Mouse (Mus musculus) heart, embryonic 13.5 days (tissue): ENCODE measurements around the gene Amz2. TPM values are rescaled to one million over a fixed set of nuclear protein-coding genes. Genes with fewer than 3 reads are reported as not detected.
A peak's percentile ranks its signal among the peaks of the same experiment; 100 is the strongest.

Experiments used
- ATAC-seq: fragments of 200-750 bp; cut with Nextera tagmentation; 2 replicates; pipeline ENCODE4 v1.8.0; 2017; ENCODE audit warnings: moderate TSS enrichment; ENCODE audit not compliant: insufficient number of reproducible peaks, low FRiP score, low TSS enrichment; ENCODE audit errors: extremely low read depth
- H3K27ac ChIP-seq: fragments of 300-500 bp; sonication (generic); replicated peaks from 2 replicates; pipeline ENCODE4 v1.5.1; 2015; ENCODE audit warnings: moderate library complexity, mild to moderate bottlenecking, inconsistent platforms
- H3K27me3 ChIP-seq: fragments of 300-500 bp; sonication (generic); replicated peaks from 2 replicates; pipeline ENCODE4 v1.6.1; 2015; ENCODE audit warnings: mild to moderate bottlenecking, inconsistent platforms
- H3K36me3 ChIP-seq: fragments of 300-500 bp; sonication (generic); 2 replicates; pipeline ENCODE4 v1.6.1; 2015; ENCODE audit warnings: mild to moderate bottlenecking, inconsistent platforms
- H3K4me1 ChIP-seq: fragments of 300-500 bp; sonication (generic); 2 replicates; pipeline ENCODE4 v1.6.1; 2015; ENCODE audit warnings: inconsistent platforms
- H3K4me2 ChIP-seq: fragments of 300-500 bp; sonication (generic); 2 replicates; pipeline ENCODE4 v1.6.1; 2015; ENCODE audit warnings: inconsistent platforms, mild to moderate bottlenecking, moderate library complexity
- H3K4me3 ChIP-seq: fragments of 300-500 bp; sonication (generic); 2 replicates; pipeline ENCODE4 v1.5.1; 2015; ENCODE audit warnings: moderate library complexity, mild to moderate bottlenecking, inconsistent platforms
- H3K9ac ChIP-seq: fragments of 300-500 bp; sonication (generic); 2 replicates; pipeline ENCODE4 v1.6.1; 2015; ENCODE audit warnings: inconsistent platforms, mild to moderate bottlenecking, moderate library complexity
- H3K9me3 ChIP-seq: fragments of 300-500 bp; sonication (generic); 2 replicates; pipeline ENCODE4 v1.6.1; 2016; ENCODE audit warnings: inconsistent platforms
- WGBS: fragments of 180-500 bp; shearing (Covaris S2); methylation state at CpG from one replicate; pipeline ENCODE4 v1.1.7; 2015; ENCODE audit warnings: mixed read lengths; 5-methylcytosine and 5-hydroxymethylcytosine counted together
- polyA plus RNA-seq: library from polyadenylated mRNA; unstranded; fragments of >200 nt; fragmentation: Nextera tagmentation; extraction: Ambion mirVana; gene quantifications from 2 replicates; pipeline ENCODE4 v1.2.1, GENCODE M21; 2015

The Amz2 gene
- polyA plus RNA-seq, 1 experiment from 2014 or later: 33.4 TPM

GRCm38 (mm10) chr11:109470921-109471861 is 45.4 kb downstream of the Amz2 start:
- no peak for ATAC-seq
- peak overlapping the region; percentile 92 for H3K9ac ChIP-seq
- WGBS: 26% methylated on average over 15 of the region's 15 CpGs
- H3K36me3 ChIP-seq: no peaks in the 10 kb centered on the region
- no peaks in the 10 kb centered on the region for H3K9me3 ChIP-seq
- H3K27ac ChIP-seq: no peak overlapping the region
- H3K4me2 ChIP-seq: peak overlapping the region; percentile 90
- H3K4me3 ChIP-seq: peak overlapping the region; percentile 87
- peaks cover 40% of the 10 kb centered on the region for H3K4me1 ChIP-seq
- peaks cover 11% of the 10 kb centered on the region for H3K27me3 ChIP-seq

GRCm38 (mm10) chr11:109472171-109472691 is 46.5 kb downstream of the Amz2 start:
- peak overlapping the region; percentile 90 for H3K4me2 ChIP-seq
- WGBS: under 1% methylated on average over 33 of the region's 33 CpGs
- no peaks in the 10 kb centered on the region for H3K36me3 ChIP-seq
- peaks cover 16% of the 10 kb centered on the region for H3K27me3 ChIP-seq
- peak overlapping the region; percentile 92 for H3K9ac ChIP-seq
- H3K9me3 ChIP-seq: no peaks in the 10 kb centered on the region
- peak overlapping the region; percentile 89 for H3K27ac ChIP-seq
- H3K4me1 ChIP-seq: peaks cover 44% of the 10 kb centered on the region
- ATAC-seq: no peak
- peak overlapping the region; percentile 87 for H3K4me3 ChIP-seq

- peaks cover 19% of the 10 kb centered on the region for H3K27me3 ChIP-seq
- under 1% methylated on average over 13 of the region's 13 CpGs for WGBS
- H3K9ac ChIP-seq: peak overlapping the region; percentile 92
- peaks cover 44% of the 10 kb centered on the region for H3K4me1 ChIP-seq
- peak overlapping the region; percentile 87 for H3K4me3 ChIP-seq
- ATAC-seq: 0 out of 2 replicates have a peak, but pooled peaks have one; percentile 29
- peak overlapping the region; percentile 90 for H3K4me2 ChIP-seq
- no peaks in the 10 kb centered on the region for H3K9me3 ChIP-seq
- no peaks in the 10 kb centered on the region for H3K36me3 ChIP-seq
- H3K27ac ChIP-seq: peak overlapping the region; percentile 89
These were observed 47.0 kb downstream of the Amz2 start for GRCm38 (mm10) chr11:109472821-109473170.

- under 1% methylated on average over 105 of the region's 111 CpGs for WGBS
- H3K27me3 ChIP-seq: peaks cover 19% of the 10 kb centered on the region
- peak; percentile 69 for ATAC-seq
- peak within 1 kb of the TSS; percentile 89 for H3K27ac ChIP-seq
- peaks cover 45% of the 10 kb centered on the region for H3K4me1 ChIP-seq
- H3K4me3 ChIP-seq: peak within 1 kb of the TSS; percentile 87
- H3K36me3 ChIP-seq: no peaks in the 10 kb centered on the region
- peak within 1 kb of the TSS; percentile 90 for H3K4me2 ChIP-seq
- H3K9ac ChIP-seq: peak within 1 kb of the TSS; percentile 92
- no peaks in the 10 kb centered on the region for H3K9me3 ChIP-seq
These were observed 47.7 kb downstream of the Amz2 start, which contains the start of the genes Arsg and Slc16a6 for GRCm38 (mm10) chr11:109473171-109474085. Arsg (plus strand) TSS chr11:109473374. Slc16a6 (minus strand) TSS chr11:109473598.

GRCm38 (mm10) chr11:109474086-109474742 is 48.5 kb downstream of the Amz2 start:
- 12% methylated on average over 14 of the region's 14 CpGs for WGBS

GRCm38 (mm10) chr11:109474836-109475235 is 49.1 kb downstream of the Amz2 start:
- H3K36me3 ChIP-seq: no peaks in the 10 kb centered on the region
- no peak for ATAC-seq
- H3K4me3 ChIP-seq: no peak overlapping the region
- H3K4me2 ChIP-seq: no peak overlapping the region
- peaks cover 19% of the 10 kb centered on the region for H3K27me3 ChIP-seq
- H3K4me1 ChIP-seq: peaks cover 45% of the 10 kb centered on the region
- no peak overlapping the region for H3K27ac ChIP-seq
- no peak overlapping the region for H3K9ac ChIP-seq
- no peaks in the 10 kb centered on the region for H3K9me3 ChIP-seq
- WGBS: 83% methylated on average over 13 of the region's 13 CpGs

More at GRCm38 (mm10) chr11:109474086-109474742, 48.5 kb downstream of the Amz2 start:
- Histone ChIP-seq H3K36me3 (no peaks in the 10 kb centered on the region), H3K9me3 (no peaks in the 10 kb centered on the region), H3K9ac (peak overlapping the region; percentile 92), H3K4me2 (peak overlapping the region; percentile 90), H3K27me3 (peaks cover 19% of the 10 kb centered on the region), H3K27ac (peak overlapping the region; percentile 89), H3K4me1 (peaks cover 45% of the 10 kb centered on the region), H3K4me3 (peak overlapping the region; percentile 87)
- no peak for ATAC-seq

GRCm38 (mm10) chr11:109475717-109476116 is 50.0 kb downstream of the Amz2 start:
- WGBS: 81% methylated on average over 4 of the region's 4 CpGs
- Histone ChIP-seq H3K27ac (no peak overlapping the region), H3K9ac (no peak overlapping the region), H3K4me1 (peaks cover 38% of the 10 kb centered on the region), H3K9me3 (no peaks in the 10 kb centered on the region), H3K27me3 (peaks cover 19% of the 10 kb centered on the region), H3K4me2 (no peak overlapping the region), H3K36me3 (no peaks in the 10 kb centered on the region), H3K4me3 (no peak overlapping the region)
- no peak for ATAC-seq

- Histone ChIP-seq H3K27me3 (peaks cover 19% of the 10 kb centered on the region), H3K36me3 (no peaks in the 10 kb centered on the region), H3K27ac (no peak overlapping the region), H3K9me3 (no peaks in the 10 kb centered on the region), H3K4me3 (no peak overlapping the region), H3K9ac (0 out of 2 replicates have a peak overlapping the region, but pooled peaks have one; percentile 33), H3K4me1 (peaks cover 33% of the 10 kb centered on the region), H3K4me2 (no peak overlapping the region)
- ATAC-seq: no peak
- WGBS: 60% methylated on average over 2 of the region's 2 CpGs
These were observed 50.5 kb downstream of the Amz2 start for GRCm38 (mm10) chr11:109476241-109476640.

- no peaks in the 10 kb centered on the region for H3K9me3 ChIP-seq
These were observed 50.9 kb downstream of the Amz2 start for GRCm38 (mm10) chr11:109476653-109477052.

GRCm38 (mm10) chr11:109477606-109478380 is 52.0 kb downstream of the Amz2 start:
- Histone ChIP-seq H3K27me3 (peaks cover 19% of the 10 kb centered on the region), H3K4me1 (peaks cover 24% of the 10 kb centered on the region), H3K27ac (no peak overlapping the region), H3K9me3 (no peaks in the 10 kb centered on the region), H3K4me2 (no peak overlapping the region), H3K9ac (peak overlapping the region; percentile 14; the same call in 1 of the 2 replicates), H3K36me3 (no peaks in the 10 kb centered on the region), H3K4me3 (no peak overlapping the region)
- 51% methylated on average over 16 of the region's 16 CpGs for WGBS
- no peak for ATAC-seq

More at GRCm38 (mm10) chr11:109476653-109477052, 50.9 kb downstream of the Amz2 start:
- no peak for ATAC-seq
- 42% methylated on average over 6 of the region's 6 CpGs for WGBS
- Histone ChIP-seq H3K27ac (no peak overlapping the region), H3K4me3 (no peak overlapping the region), H3K4me2 (no peak overlapping the region), H3K27me3 (peaks cover 19% of the 10 kb centered on the region), H3K9ac (0 out of 2 replicates have a peak overlapping the region, but pooled peaks have one; percentile 33), H3K4me1 (peaks cover 29% of the 10 kb centered on the region), H3K36me3 (no peaks in the 10 kb centered on the region)
